Mouse (Mus musculus) hindbrain, embryonic 11.5 days (tissue): ENCODE results near the gene Slc17a2. TPM values are rescaled to one million over a fixed set of nuclear protein-coding genes. Genes with fewer than 3 reads are reported as not detected.

Experiments used
- ATAC-seq: fragments of 200-750 bp; cut with Nextera tagmentation; 2 replicates; pipeline ENCODE4 v1.8.0; 2017; ENCODE audit warnings: mild to moderate bottlenecking, moderate TSS enrichment, moderate library complexity; ENCODE audit not compliant: low FRiP score
- DNase-seq: peaks from one replicate; pipeline ENCODE4 v3.0.0-alpha.2; 2015; ENCODE audit warnings: low spot score
- H3K27ac ChIP-seq: fragments of 300-500 bp; sonication (generic); 2 replicates; pipeline ENCODE4 v1.5.1; 2014; ENCODE audit warnings: mild to moderate bottlenecking, low read depth, low read length
- H3K27me3 ChIP-seq: fragments of 300-500 bp; sonication (generic); 2 replicates; pipeline ENCODE4 v1.6.1; 2014; ENCODE audit warnings: mild to moderate bottlenecking, low read length, moderate library complexity, mixed read lengths; ENCODE audit not compliant: control insufficient read depth, insufficient read depth
- H3K36me3 ChIP-seq: fragments of 300-500 bp; sonication (generic); 2 replicates; pipeline ENCODE4 v1.6.1; 2014; ENCODE audit warnings: mild to moderate bottlenecking, low read length, moderate library complexity, mixed read lengths; ENCODE audit not compliant: control insufficient read depth, insufficient read depth
- H3K4me1 ChIP-seq: fragments of 300-500 bp; sonication (generic); replicated peaks from 2 replicates; pipeline ENCODE4 v1.6.1; 2014; ENCODE audit warnings: low read length, mixed read lengths; ENCODE audit not compliant: control insufficient read depth, insufficient read depth
- H3K4me2 ChIP-seq: fragments of 300-500 bp; sonication (generic); replicated peaks from 2 replicates; pipeline ENCODE4 v1.6.1; 2014; ENCODE audit warnings: mild to moderate bottlenecking, low read depth, low read length
- H3K4me3 ChIP-seq: fragments of 300-500 bp; sonication (generic); 2 replicates; pipeline ENCODE4 v1.5.1; 2014; ENCODE audit warnings: low read depth, low read length
- H3K9ac ChIP-seq: fragments of 300-500 bp; sonication (generic); 2 replicates; pipeline ENCODE4 v1.6.1; 2014; ENCODE audit warnings: low read depth, low read length
- H3K9me3 ChIP-seq: fragments of 300-500 bp; sonication (generic); 2 replicates; pipeline ENCODE4 v1.6.1; 2016; ENCODE audit warnings: low read length; ENCODE audit not compliant: control insufficient read depth
- WGBS: fragments of 180-500 bp; shearing (Covaris S2); extraction: QIAGEN DNeasy Blood & Tissue Kit; methylation state at CpG from one replicate; pipeline ENCODE4 v1.1.7; 2014; 5-methylcytosine and 5-hydroxymethylcytosine counted together
- polyA plus RNA-seq: library from polyadenylated mRNA; unstranded; fragments of >200 nt; fragmentation: Nextera tagmentation; extraction: Ambion mirVana; gene quantifications from 2 replicates; pipeline ENCODE4 v1.2.1, GENCODE M21; 2014

Gene Slc17a2
- polyA plus RNA-seq, result not detected in 2 replicates

GRCm38 (mm10) chr13:23806422-23807052 is at the start of gene Slc17a2:
TSS of gene Slc17a2 (plus strand) at chr13:23806993.
- Histone ChIP-seq H3K4me1 (no peaks in the 10 kb centered on the region), H3K27me3 (no peaks in the 10 kb centered on the region)

GRCm38 (mm10) chr13:23757211-23757773 is 49.5 kb upstream of the Slc17a2 start:
- H3K36me3 ChIP-seq, result no peaks in the 10 kb centered on the region
- H3K27me3 ChIP-seq, result no peaks in the 10 kb centered on the region
- peak overlapping the region; percentile 53 for H3K9ac ChIP-seq
- no peaks in the 10 kb centered on the region for H3K9me3 ChIP-seq
- peak overlapping the region; percentile 48 for H3K4me2 ChIP-seq
- peak; percentile 65 for DNase-seq
- H3K4me1 ChIP-seq, result peaks cover 5% of the 10 kb centered on the region; the same call in 1 of the 2 replicates
- ATAC-seq, result no peak
- H3K4me3 ChIP-seq, result peak overlapping the region; percentile 32
- 3% methylated on average over 12 of the region's 23 CpGs for WGBS
- H3K27ac ChIP-seq, result peak overlapping the region; percentile 82

More at GRCm38 (mm10) chr13:23806422-23807052, at the start of gene Slc17a2:
- 87% methylated on average over 15 of the region's 15 CpGs for WGBS
- ATAC-seq (no peak), DNase-seq (no peak)
- Histone ChIP-seq H3K36me3 (no peaks in the 10 kb centered on the region), H3K27ac (no peak within 1 kb of the TSS), H3K9ac (no peak within 1 kb of the TSS), H3K4me3 (no peak within 1 kb of the TSS), H3K4me2 (no peak within 1 kb of the TSS), H3K9me3 (no peaks in the 10 kb centered on the region)

DNA sequence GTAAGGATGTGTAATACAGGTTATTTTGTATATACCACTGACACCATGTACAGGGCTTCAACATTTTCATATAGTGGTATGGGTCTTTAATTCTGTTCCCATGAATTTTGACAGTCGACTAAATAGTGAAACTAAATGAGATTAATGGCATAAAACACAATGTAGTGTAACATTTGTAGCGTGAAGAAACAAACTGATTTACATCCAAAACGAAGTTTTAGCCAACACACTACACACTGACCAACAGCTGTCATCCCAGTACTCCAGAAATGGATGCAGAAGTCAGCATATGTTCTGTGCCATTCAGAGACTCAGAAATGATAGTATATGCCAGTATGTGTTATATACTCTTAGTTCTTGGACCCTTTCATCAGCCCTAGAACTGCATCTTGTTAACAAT is 48.9 kb upstream of the Slc17a2 start:
- Histone ChIP-seq H3K9me3 (no peaks in the 10 kb centered on the region), H3K27me3 (no peaks in the 10 kb centered on the region), H3K4me3 (no peak overlapping the region), H3K4me1 (peaks cover 5% of the 10 kb centered on the region; the same call in 1 of the 2 replicates), H3K9ac (no peak overlapping the region), H3K4me2 (no peak overlapping the region), H3K36me3 (no peaks in the 10 kb centered on the region), H3K27ac (no peak overlapping the region)
- DNase-seq, result no peak
- WGBS, result 63% methylated on average over 3 of the region's 3 CpGs
- no peak for ATAC-seq

DNA sequence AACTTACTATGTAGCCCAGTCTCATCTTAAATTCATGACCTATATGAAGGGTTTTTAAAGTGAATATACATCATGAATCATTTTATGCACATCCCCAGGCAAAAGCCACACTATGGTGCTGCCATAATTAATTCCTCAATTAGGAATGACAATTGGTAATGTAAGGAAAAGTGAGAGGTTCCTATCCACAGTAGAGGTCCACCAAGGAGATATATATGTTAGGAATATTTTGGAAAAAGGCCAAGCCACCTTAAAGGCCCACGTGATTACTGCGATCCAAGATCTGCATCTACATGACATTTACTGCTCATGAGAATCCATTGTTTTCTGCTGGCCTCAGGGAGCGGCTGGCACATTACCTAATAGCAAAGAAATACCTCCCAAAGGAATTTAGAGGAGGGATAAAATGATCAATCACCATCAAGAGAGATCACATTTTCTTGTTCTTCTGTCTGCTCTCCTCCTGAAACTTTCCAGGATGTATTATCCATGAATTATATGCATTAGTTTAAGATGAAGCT is 47.5 kb upstream of the Slc17a2 start:
- Histone ChIP-seq H3K9me3 (no peaks in the 10 kb centered on the region), H3K9ac (no peak overlapping the region), H3K27me3 (no peaks in the 10 kb centered on the region), H3K4me3 (no peak overlapping the region), H3K4me2 (no peak overlapping the region), H3K27ac (no peak overlapping the region), H3K4me1 (peaks cover 7% of the 10 kb centered on the region; the same call in 1 of the 2 replicates), H3K36me3 (no peaks in the 10 kb centered on the region)
- DNase-seq (no peak), ATAC-seq (no peak)
- 69% methylated on average over 3 of the region's 3 CpGs for WGBS

GRCm38 (mm10) chr13:23759916-23760239 is 46.9 kb upstream of the Slc17a2 start:
- Histone ChIP-seq H3K4me3 (peak overlapping the region; percentile 13), H3K36me3 (no peaks in the 10 kb centered on the region), H3K4me1 (peaks cover 8% of the 10 kb centered on the region; the same call in 1 of the 2 replicates), H3K27me3 (no peaks in the 10 kb centered on the region), H3K9me3 (no peaks in the 10 kb centered on the region), H3K27ac (peak overlapping the region; percentile 83), H3K9ac (no peak overlapping the region), H3K4me2 (peak overlapping the region; percentile 46)
- DNase-seq (no peak), ATAC-seq (no peak)
- 72% methylated on average over 1 of the region's 1 CpGs for WGBS

DNA sequence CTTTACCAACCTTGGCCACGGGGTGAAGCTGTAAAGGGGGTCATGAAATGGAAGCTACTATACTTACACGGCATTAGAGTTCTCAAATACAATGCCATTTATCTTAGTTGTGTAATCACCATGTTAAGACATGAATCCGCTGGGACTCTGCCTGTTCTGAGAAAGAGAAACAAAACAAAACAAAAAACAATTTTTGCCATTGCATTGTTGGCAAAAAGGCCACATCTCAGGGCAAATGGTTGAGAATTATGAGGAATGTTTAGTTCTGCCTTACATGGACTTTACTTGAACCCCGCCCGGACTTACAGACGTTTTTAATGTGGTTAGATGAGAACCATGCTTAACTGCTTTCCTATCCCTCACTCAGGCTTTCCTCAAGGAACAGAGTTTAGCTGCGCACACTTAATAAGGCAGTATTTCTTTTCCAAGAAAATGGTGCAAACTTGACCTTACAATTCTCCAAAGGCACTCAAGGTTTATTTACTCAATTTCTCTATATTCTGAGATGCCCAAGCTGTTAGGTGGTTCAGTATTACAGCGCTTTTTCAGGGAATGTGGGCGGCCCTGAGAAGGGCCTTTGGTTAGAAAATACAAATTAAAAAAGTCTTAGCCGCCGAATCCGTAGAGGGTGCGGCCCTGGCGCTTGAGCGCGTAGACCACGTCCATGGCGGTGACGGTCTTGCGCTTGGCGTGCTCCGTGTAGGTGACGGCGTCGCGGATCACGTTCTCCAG is 46.4 kb upstream of the Slc17a2 start:
- ATAC-seq, result peak; percentile 20; the same call in 1 of the 2 replicates
- Histone ChIP-seq H3K4me3 (peak overlapping the region; percentile 35), H3K27ac (peak overlapping the region; percentile 83), H3K9me3 (no peaks in the 10 kb centered on the region), H3K36me3 (no peaks in the 10 kb centered on the region), H3K4me1 (peaks cover 8% of the 10 kb centered on the region; the same call in 1 of the 2 replicates), H3K4me2 (peak overlapping the region; percentile 46), H3K27me3 (no peaks in the 10 kb centered on the region), H3K9ac (peak overlapping the region; percentile 34; the same call in 1 of the 2 replicates)
- peak; percentile 50 for DNase-seq
- 2% methylated on average over 20 of the region's 27 CpGs for WGBS

- peaks cover 8% of the 10 kb centered on the region; the same call in 1 of the 2 replicates for H3K4me1 ChIP-seq
- WGBS, result under 1% methylated on average over 61 of the region's 72 CpGs
Observed at GRCm38 (mm10) chr13:23760972-23761864, 45.6 kb upstream of the Slc17a2 start, which contains the start of gene Hist1h4a. TSS of gene Hist1h4a (minus strand) at chr13:23761230.

More at GRCm38 (mm10) chr13:23760972-23761864, 45.6 kb upstream of the Slc17a2 start, which contains the start of gene Hist1h4a:
- H3K4me2 ChIP-seq, result peak within 1 kb of the TSS; percentile 46
- peak within 1 kb of the TSS; percentile 34; the same call in 1 of the 2 replicates for H3K9ac ChIP-seq
- no peaks in the 10 kb centered on the region for H3K36me3 ChIP-seq
- DNase-seq (peak; percentile 98), ATAC-seq (peak; percentile 77)
- H3K4me3 ChIP-seq, result peak within 1 kb of the TSS; percentile 35
- no peaks in the 10 kb centered on the region for H3K9me3 ChIP-seq
- no peaks in the 10 kb centered on the region for H3K27me3 ChIP-seq
- peak within 1 kb of the TSS; percentile 83 for H3K27ac ChIP-seq
